Mouse (Mus musculus) hindbrain, embryonic 15.5 days (tissue): ENCODE data around the gene Trpm8. TPM values are rescaled to one million over a fixed set of nuclear protein-coding genes. Genes with fewer than 3 reads are reported as not detected.

ENCODE experiments used
- ATAC-seq: fragments of 200-750 bp; cut with Nextera tagmentation; 2 replicates; pipeline ENCODE4 v1.8.0; 2017; ENCODE audit warnings: low read depth, moderate number of reproducible peaks, moderate TSS enrichment; ENCODE audit not compliant: low FRiP score
- H3K27ac ChIP-seq: fragments of 300-500 bp; sonication (generic); replicated peaks from 2 replicates; pipeline ENCODE4 v1.5.1; 2015; ENCODE audit warnings: mild to moderate bottlenecking, inconsistent platforms
- H3K27me3 ChIP-seq: fragments of 300-500 bp; sonication (generic); 2 replicates; pipeline ENCODE4 v1.6.1; 2015; ENCODE audit warnings: control low read depth, inconsistent platforms
- H3K36me3 ChIP-seq: fragments of 300-500 bp; sonication (generic); 2 replicates; pipeline ENCODE4 v1.6.1; 2015; ENCODE audit warnings: control low read depth, inconsistent platforms
- H3K4me1 ChIP-seq: fragments of 300-500 bp; sonication (generic); replicated peaks from 2 replicates; pipeline ENCODE4 v1.6.1; 2015; ENCODE audit warnings: control low read depth, inconsistent platforms
- H3K4me2 ChIP-seq: fragments of 300-500 bp; sonication (generic); 2 replicates; pipeline ENCODE4 v1.6.1; 2015; ENCODE audit warnings: moderate library complexity, mild to moderate bottlenecking, inconsistent platforms
- H3K4me3 ChIP-seq: fragments of 300-500 bp; sonication (generic); 2 replicates; pipeline ENCODE4 v1.5.1; 2015; ENCODE audit warnings: mild to moderate bottlenecking, inconsistent platforms
- H3K9ac ChIP-seq: fragments of 300-500 bp; sonication (generic); 2 replicates; pipeline ENCODE4 v1.6.1; 2015; ENCODE audit warnings: inconsistent platforms
- H3K9me3 ChIP-seq: fragments of 300-500 bp; sonication (generic); 2 replicates; pipeline ENCODE4 v1.6.1; 2016; ENCODE audit warnings: control low read depth, inconsistent platforms
- WGBS: fragments of 180-500 bp; shearing (Covaris S2); methylation state at CpG from one replicate; pipeline ENCODE4 v1.1.7; 2015; 5-methylcytosine and 5-hydroxymethylcytosine counted together
- polyA plus RNA-seq: library from polyadenylated mRNA; unstranded; fragments of >200 nt; fragmentation: Nextera tagmentation; extraction: Ambion mirVana; gene quantifications from 2 replicates; pipeline ENCODE4 v1.2.1, GENCODE M21; 2015

Trpm8 gene
- polyA plus RNA-seq, 1 experiment from 2014 or later, result 0.06 TPM

GRCm38 (mm10) chr1:88301121-88302014 lies 23.9 kb downstream of the Trpm8 start:
- no peaks in the 10 kb centered on the region for H3K36me3 ChIP-seq
- no peak overlapping the region for H3K27ac ChIP-seq
- no peaks in the 10 kb centered on the region for H3K27me3 ChIP-seq
- H3K9me3 ChIP-seq, result peaks cover 81% of the 10 kb centered on the region
- H3K4me3 ChIP-seq, result no peak overlapping the region
- H3K4me2 ChIP-seq, result no peak overlapping the region
- H3K4me1 ChIP-seq, result no peaks in the 10 kb centered on the region
- no peak overlapping the region for H3K9ac ChIP-seq
- ATAC-seq, result peak; percentile 10; the same call in 1 of the 2 replicates
- 70% methylated on average over 9 of the region's 9 CpGs for WGBS

- no peak overlapping the region for H3K27ac ChIP-seq
- H3K4me1 ChIP-seq, result no peaks in the 10 kb centered on the region
- ATAC-seq, result no peak
- peaks cover 84% of the 10 kb centered on the region for H3K9me3 ChIP-seq
- no peaks in the 10 kb centered on the region for H3K27me3 ChIP-seq
- H3K9ac ChIP-seq, result no peak overlapping the region
- WGBS, result 65% methylated on average over 14 of the region's 14 CpGs
- H3K36me3 ChIP-seq, result no peaks in the 10 kb centered on the region
- no peak overlapping the region for H3K4me2 ChIP-seq
- H3K4me3 ChIP-seq, result no peak overlapping the region
Observed at GRCm38 (mm10) chr1:88302057-88302740, 24.7 kb downstream of the Trpm8 start.

GRCm38 (mm10) chr1:88303762-88304161 lies 26.3 kb downstream of the Trpm8 start:
- no peak for ATAC-seq
- no peaks in the 10 kb centered on the region for H3K36me3 ChIP-seq
- H3K4me2 ChIP-seq, result no peak overlapping the region
- no peaks in the 10 kb centered on the region for H3K27me3 ChIP-seq
- no peak overlapping the region for H3K4me3 ChIP-seq
- H3K4me1 ChIP-seq, result no peaks in the 10 kb centered on the region
- no peak overlapping the region for H3K9ac ChIP-seq
- WGBS, result 69% methylated on average over 6 of the region's 6 CpGs
- H3K9me3 ChIP-seq, result peaks cover 79% of the 10 kb centered on the region
- no peak overlapping the region for H3K27ac ChIP-seq

GRCm38 (mm10) chr1:88304261-88304985 lies 27.0 kb downstream of the Trpm8 start:
- no peak overlapping the region for H3K27ac ChIP-seq
- no peak overlapping the region for H3K9ac ChIP-seq
- H3K36me3 ChIP-seq, result no peaks in the 10 kb centered on the region
- no peaks in the 10 kb centered on the region for H3K27me3 ChIP-seq
- H3K4me2 ChIP-seq, result no peak overlapping the region
- H3K4me1 ChIP-seq, result no peaks in the 10 kb centered on the region
- no peak overlapping the region for H3K4me3 ChIP-seq
- H3K9me3 ChIP-seq, result peaks cover 77% of the 10 kb centered on the region
- no peak for ATAC-seq
- 64% methylated on average over 8 of the region's 8 CpGs for WGBS

GRCm38 (mm10) chr1:88305018-88305795 lies 27.7 kb downstream of the Trpm8 start:
- Histone ChIP-seq H3K27me3 (no peaks in the 10 kb centered on the region), H3K4me3 (no peak overlapping the region)

GRCm38 (mm10) chr1:88306543-88306942 lies 29.1 kb downstream of the Trpm8 start:
- Histone ChIP-seq H3K4me1 (no peaks in the 10 kb centered on the region), H3K9ac (no peak overlapping the region), H3K27ac (no peak overlapping the region), H3K9me3 (peaks cover 67% of the 10 kb centered on the region), H3K4me2 (no peak overlapping the region), H3K27me3 (no peaks in the 10 kb centered on the region), H3K4me3 (no peak overlapping the region), H3K36me3 (no peaks in the 10 kb centered on the region)
- ATAC-seq, result no peak
- WGBS, result 57% methylated on average over 1 of the region's 1 CpGs

More at GRCm38 (mm10) chr1:88305018-88305795, 27.7 kb downstream of the Trpm8 start:
- no peak overlapping the region for H3K4me2 ChIP-seq
- 51% methylated on average over 6 of the region's 6 CpGs for WGBS
- H3K27ac ChIP-seq, result no peak overlapping the region
- H3K9me3 ChIP-seq, result peaks cover 77% of the 10 kb centered on the region
- no peaks in the 10 kb centered on the region for H3K36me3 ChIP-seq
- no peak overlapping the region for H3K9ac ChIP-seq
- ATAC-seq, result no peak
- H3K4me1 ChIP-seq, result no peaks in the 10 kb centered on the region

- Histone ChIP-seq H3K9me3 (peaks cover 60% of the 10 kb centered on the region), H3K27ac (no peak overlapping the region), H3K4me2 (no peak overlapping the region), H3K36me3 (no peaks in the 10 kb centered on the region), H3K27me3 (no peaks in the 10 kb centered on the region), H3K9ac (no peak overlapping the region), H3K4me1 (no peaks in the 10 kb centered on the region), H3K4me3 (no peak overlapping the region)
- 67% methylated on average over 12 of the region's 12 CpGs for WGBS
- ATAC-seq, result no peak
Observed at GRCm38 (mm10) chr1:88307180-88307579, 29.7 kb downstream of the Trpm8 start.

GRCm38 (mm10) chr1:88309020-88309419 lies 31.6 kb downstream of the Trpm8 start:
- Histone ChIP-seq H3K9ac (no peak overlapping the region), H3K4me3 (no peak overlapping the region), H3K9me3 (peaks cover 47% of the 10 kb centered on the region), H3K36me3 (no peaks in the 10 kb centered on the region), H3K4me2 (no peak overlapping the region), H3K27me3 (no peaks in the 10 kb centered on the region), H3K27ac (no peak overlapping the region), H3K4me1 (no peaks in the 10 kb centered on the region)
- WGBS, result 55% methylated on average over 2 of the region's 2 CpGs
- no peak for ATAC-seq

- Histone ChIP-seq H3K4me1 (no peaks in the 10 kb centered on the region), H3K4me3 (no peak overlapping the region), H3K27ac (no peak overlapping the region), H3K4me2 (no peak overlapping the region), H3K9ac (no peak overlapping the region), H3K27me3 (no peaks in the 10 kb centered on the region), H3K36me3 (no peaks in the 10 kb centered on the region), H3K9me3 (peaks cover 41% of the 10 kb centered on the region)
- 60% methylated on average over 3 of the region's 3 CpGs for WGBS
- 0 out of 2 replicates have a peak, but pooled peaks have one; percentile 12 for ATAC-seq
Observed at GRCm38 (mm10) chr1:88309905-88310304, 32.4 kb downstream of the Trpm8 start.

- Histone ChIP-seq H3K27me3 (no peaks in the 10 kb centered on the region), H3K9ac (no peak overlapping the region), H3K9me3 (peaks cover 37% of the 10 kb centered on the region), H3K4me1 (no peaks in the 10 kb centered on the region), H3K4me3 (no peak overlapping the region), H3K4me2 (no peak overlapping the region), H3K27ac (no peak overlapping the region), H3K36me3 (no peaks in the 10 kb centered on the region)
- no peak for ATAC-seq
- WGBS, result 70% methylated on average over 3 of the region's 3 CpGs
Observed at GRCm38 (mm10) chr1:88310349-88310748, 32.9 kb downstream of the Trpm8 start.

GRCm38 (mm10) chr1:88317279-88317678 lies 39.8 kb downstream of the Trpm8 start:
- no peak overlapping the region for H3K27ac ChIP-seq
- H3K4me3 ChIP-seq, result no peak overlapping the region
- H3K4me2 ChIP-seq, result no peak overlapping the region
- no peaks in the 10 kb centered on the region for H3K36me3 ChIP-seq
- no peaks in the 10 kb centered on the region for H3K4me1 ChIP-seq
- H3K27me3 ChIP-seq, result no peaks in the 10 kb centered on the region
- no peak for ATAC-seq
- no peak overlapping the region for H3K9ac ChIP-seq
- 97% methylated on average over 1 of the region's 1 CpGs for WGBS
- H3K9me3 ChIP-seq, result no peaks in the 10 kb centered on the region
